Mouse (Mus musculus): ENCODE results near the gene Kcna7.

DNA sequence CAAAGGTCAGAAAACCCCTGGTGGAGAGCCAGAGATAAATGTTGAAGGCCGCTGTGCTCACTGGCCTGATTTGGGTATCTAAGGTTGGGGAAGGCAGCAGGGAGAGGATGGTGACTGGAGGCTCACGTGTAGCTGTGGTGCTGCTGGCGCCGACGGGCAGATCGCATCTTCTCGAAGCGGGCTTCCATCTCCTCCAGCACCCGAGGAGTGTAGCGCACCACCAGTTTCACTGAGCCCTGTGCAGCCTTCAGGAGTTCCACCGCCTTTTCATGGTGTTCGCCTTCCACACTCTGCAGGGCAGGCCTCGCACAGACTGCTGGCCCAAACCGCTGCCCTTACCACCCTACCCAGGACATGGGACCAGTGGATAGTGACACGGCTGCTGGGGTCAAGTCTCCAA lies 37.3 kb upstream of the Kcna7 start:
- no peak for TF ChIP-seq POLR2A (IDR thresholded peaks at IDR 0.05; ENCODE audit: low read depth, low read length)
- no peak for TF ChIP-seq SIN3A (IDR thresholded peaks at IDR 0.05; ENCODE audit: low read length)
- TF ChIP-seq CTCF (conservative IDR thresholded peaks at IDR 0.05 in 1 of 2, IDR thresholded peaks at IDR 0.05 in 1 of 2; ENCODE audit: low read depth in 2 of 2, low read length in 2 of 2), result no peak
- no peak for TF ChIP-seq USF1 (IDR thresholded peaks at IDR 0.05; ENCODE audit: low read depth, low read length)
- no peak for TF ChIP-seq ZMIZ1 (IDR thresholded peaks at IDR 0.05; ENCODE audit: low read depth, low read length)
- no peak for TF ChIP-seq KAT2A (IDR thresholded peaks at IDR 0.05; ENCODE audit: insufficient replicate concordance, low read length)
- no peak for TF ChIP-seq ELF1 (IDR thresholded peaks at IDR 0.05; ENCODE audit: low read depth, low read length)
- TF ChIP-seq EP300 (IDR thresholded peaks at IDR 0.05; ENCODE audit: low read length), result no peak
- TF ChIP-seq MEF2A (IDR thresholded peaks at IDR 0.05; ENCODE audit: borderline replicate concordance, low read depth, low read length), result no peak
